Mouse (Mus musculus): ENCODE data around the gene Clic1.

DNA sequence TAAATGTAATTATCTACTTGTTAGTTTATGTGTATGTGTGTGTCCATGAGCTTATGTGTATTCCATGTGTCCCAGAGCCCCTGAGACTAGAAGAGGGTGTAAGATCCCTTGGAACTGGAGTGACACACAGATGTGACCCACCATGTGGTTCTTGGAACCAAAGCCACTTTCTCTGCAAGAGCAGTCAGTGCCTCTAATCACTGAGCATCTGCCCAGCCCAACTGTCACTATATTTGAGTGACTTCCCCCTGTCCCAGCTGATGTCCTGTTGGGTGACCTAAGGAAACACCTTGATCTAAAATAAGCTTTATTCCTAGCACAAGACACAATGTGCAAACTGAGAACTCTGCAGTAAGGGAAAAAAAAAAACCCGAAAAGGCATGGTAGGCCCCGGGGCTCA lies 21.5 kb upstream of the Clic1 start:
- TF ChIP-seq POLR2A (IDR thresholded peaks at IDR 0.05; ENCODE audit: low read depth, low read length) (no peak), CTCF (IDR thresholded peaks at IDR 0.05; ENCODE audit: borderline replicate concordance, insufficient read depth, low read length) (no peak)
